In the genomic region with DNA sequence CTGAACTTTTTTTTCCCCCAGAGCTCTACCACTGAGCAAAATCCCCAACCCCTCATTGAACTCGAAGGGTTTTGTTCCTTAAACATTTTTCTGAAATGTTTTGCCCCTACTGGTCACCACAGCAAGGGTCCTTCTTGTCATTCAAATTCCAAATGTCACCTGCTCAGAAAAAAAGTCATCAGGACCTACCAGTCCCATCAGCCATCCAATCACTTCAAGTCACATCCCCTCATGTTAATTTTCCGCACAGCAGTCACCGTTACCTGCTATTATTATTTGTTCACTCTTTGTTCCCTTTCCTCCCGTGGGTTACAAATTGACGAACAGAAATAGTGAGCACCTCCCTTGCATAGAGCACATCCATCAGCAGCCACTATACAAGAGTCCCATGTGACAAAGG, we compare ENCODE assay signal across 7 mouse cellular contexts. TPM values are rescaled to one million over a fixed set of nuclear protein-coding genes. Genes with fewer than 3 reads are reported as not detected.
DNase-seq lines count a peak whose midpoint lies in the region; ATAC-seq and TF ChIP-seq lines count a peak whose summit lies in the region.

No protein-coding gene starts in this region.

- TF ChIP-seq POLR2A in thymus, adult 2 months (IDR thresholded peaks at IDR 0.05; ENCODE audit: control insufficient read depth, extremely low read depth, insufficient read depth, low read length, poor library complexity), result no peak

- no peaks in the 10 kb centered on the region for H3K9me3 ChIP-seq in megakaryocyte, embryonic 14.5 days
- H3K9me3 ChIP-seq in forebrain, embryonic 15.5 days, result no peaks in the 10 kb centered on the region
- no peaks in the 10 kb centered on the region for H3K9me3 ChIP-seq in liver, embryonic 14.5 days (ENCODE audit: control insufficient read depth, low read length)

- no peak for DNase-seq in liver, embryonic 14.5 days (ENCODE audit: low read depth in 3 of 3, low spot score in 3 of 3)
- no peak for DNase-seq in frontal cortex, postnatal 36 days (ENCODE audit: low spot score in 2 of 2)
- no peak for DNase-seq in thymus, adult 2 months

- H3K4me1 ChIP-seq in megakaryocyte, embryonic 14.5 days, result peaks cover 33% of the 10 kb centered on the region
- H3K4me1 ChIP-seq in forebrain, embryonic 15.5 days, result peaks cover 26% of the 10 kb centered on the region
- H3K4me1 ChIP-seq in liver, embryonic 14.5 days (replicated peaks; ENCODE audit: control insufficient read depth in 2 of 2, insufficient read depth in 2 of 2, low read length in 1 of 2), result peaks cover 4 to 5% of the 10 kb centered on the region in 2 experiments; a peak in 1 of 4 replicates
- peaks cover 20% of the 10 kb centered on the region for H3K4me1 ChIP-seq in thymus, adult 2 months (replicated peaks; ENCODE audit: control insufficient read depth, insufficient read depth, low read length)

- H3K9ac ChIP-seq in forebrain, embryonic 15.5 days (replicated peaks), result no peak overlapping the region
- H3K9ac ChIP-seq in liver, embryonic 14.5 days (replicated peaks), result no peak overlapping the region

- no peaks in the 10 kb centered on the region for H3K36me3 ChIP-seq in megakaryocyte, embryonic 14.5 days (replicated peaks; ENCODE audit: low read length)
- H3K36me3 ChIP-seq in forebrain, embryonic 15.5 days, result no peaks in the 10 kb centered on the region
- H3K36me3 ChIP-seq in liver, embryonic 14.5 days (replicated peaks; ENCODE audit: control insufficient read depth, insufficient read depth, low read depth), result no peaks in the 10 kb centered on the region
- H3K36me3 ChIP-seq in thymus, adult 2 months (ENCODE audit: control insufficient read depth, insufficient read depth, low read length), result no peaks in the 10 kb centered on the region

- no peak overlapping the region for H3K27ac ChIP-seq in forebrain, embryonic 15.5 days (replicated peaks)
- no peak overlapping the region for H3K27ac ChIP-seq in liver, embryonic 14.5 days
- no peak overlapping the region for H3K27ac ChIP-seq in thymus, adult 2 months (ENCODE audit: control insufficient read depth, insufficient read depth, low read length)

- H3K4me3 ChIP-seq in megakaryocyte, embryonic 14.5 days (replicated peaks), result peak overlapping the region; percentile 94
- H3K4me3 ChIP-seq in forebrain, embryonic 15.5 days, result peak overlapping the region; percentile 65
- H3K4me3 ChIP-seq in liver, embryonic 14.5 days (ENCODE audit: insufficient read depth in 1 of 2, low read depth in 2 of 2, low read length in 2 of 2), result no peak overlapping the region
- no peak overlapping the region for H3K4me3 ChIP-seq in thymus, adult 2 months (ENCODE audit: control insufficient read depth, insufficient read depth, low read length)

- H3K27me3 ChIP-seq in megakaryocyte, embryonic 14.5 days (replicated peaks), result peaks cover 66% of the 10 kb centered on the region
- H3K27me3 ChIP-seq in forebrain, embryonic 15.5 days, result no peaks in the 10 kb centered on the region
- peaks cover 28% of the 10 kb centered on the region for H3K27me3 ChIP-seq in liver, embryonic 14.5 days (ENCODE audit: control insufficient read depth, insufficient read depth, low read length)
- H3K27me3 ChIP-seq in thymus, adult 2 months (ENCODE audit: control insufficient read depth, insufficient read depth, low read length), result peaks cover 6% of the 10 kb centered on the region; the same call in 1 of the 2 replicates

- no peak for TF ChIP-seq EP300 in liver, embryonic 14.5 days (IDR thresholded peaks at IDR 0.05; ENCODE audit: low read depth)

- no peak for TF ChIP-seq CTCF in liver, embryonic 14.5 days (IDR thresholded peaks at IDR 0.05; ENCODE audit: low read depth)
- no peak for TF ChIP-seq CTCF in thymus, adult 2 months (IDR thresholded peaks at IDR 0.05; ENCODE audit: borderline replicate concordance, control insufficient read depth, extremely low read depth, insufficient read depth, low read length, poor library complexity)

- H3K4me2 ChIP-seq in forebrain, embryonic 15.5 days (replicated peaks), result peak overlapping the region; percentile 94
- peak overlapping the region; percentile 91 for H3K4me2 ChIP-seq in liver, embryonic 14.5 days (ENCODE audit: low read depth)

- ATAC-seq in megakaryocyte, adult 5-6 weeks (ENCODE audit: poor library complexity, severe bottlenecking), result no peak
- ATAC-seq in forebrain, embryonic 15.5 days (replicated peaks), result no peak
- ATAC-seq in liver, embryonic 14.5 days (ENCODE audit: insufficient read depth), result no peak
- ATAC-seq in monocyte, adult 5-6 weeks (replicated peaks; ENCODE audit: insufficient number of reproducible peaks, low FRiP score, low TSS enrichment, poor library complexity, severe bottlenecking), result no peak

- WGBS in forebrain, embryonic 15.5 days, result 4% methylated on average over 5 of the region's 5 CpGs
- whole genome bisulfite sequencing in liver, embryonic 14.5 days (ENCODE audit: insufficient replicate concordance), result 16% methylated on average over 5 of the region's 5 CpGs
- 16% methylated on average over 5 of the region's 5 CpGs for WGBS in thymus, adult 2 months

RNA-seq across cellular contexts. Expression of a gene that starts 1.6 kb away (rescaled TPM):
- polyA plus RNA-seq in megakaryocyte, embryonic 14.5 days (2012; ENCODE audit: insufficient read depth, low replicate concordance), result 0.87 and 1.3 TPM in 2 replicates
- 0.02 and 0.16 TPM in 2 replicates for total RNA-seq in megakaryocyte, adult 5-6 weeks (2015)
- total RNA-seq in megakaryocyte, adult 5-6 weeks (2017), result 0.18 TPM in 1 of 2 replicates, not detected in the other
- 9.3 and 9.7 TPM in 2 replicates for polyA plus RNA-seq in forebrain, embryonic 15.5 days (2015; fragmentation: Nextera tagmentation; extraction: Ambion mirVana)
- 2.0 and 2.1 TPM in 2 replicates for polyA plus RNA-seq in liver, embryonic 14.5 days (2012; rRNA removed)
- polyA plus RNA-seq in liver, embryonic 14.5 days (2014; fragmentation: Nextera tagmentation; extraction: Ambion mirVana), result 1.3 and 1.5 TPM in 2 replicates
- 24.4 and 26.9 TPM in 2 replicates for polyA plus RNA-seq in thymus, adult 2 months (2012; rRNA removed)
- total RNA-seq in monocyte, adult 5-6 weeks (2017), result 0.76 to 1.5 TPM (median 0.96 TPM) in 3 replicates

RNA-seq across cellular contexts. Expression of a gene that starts 27.4 kb away (rescaled TPM):
- 2,557 and 3,321 TPM in 2 replicates for polyA plus RNA-seq in megakaryocyte, embryonic 14.5 days (2012; ENCODE audit: insufficient read depth, low replicate concordance)
- total RNA-seq in megakaryocyte, adult 5-6 weeks (2015), result 1,284 and 1,307 TPM in 2 replicates
- total RNA-seq in megakaryocyte, adult 5-6 weeks (2017), result 3,022 and 3,027 TPM in 2 replicates
- polyA plus RNA-seq in forebrain, embryonic 15.5 days (2015; fragmentation: Nextera tagmentation; extraction: Ambion mirVana), result 551 and 569 TPM in 2 replicates
- 336 and 671 TPM in 2 replicates for polyA plus RNA-seq in liver, embryonic 14.5 days (2012; rRNA removed)
- 554 and 561 TPM in 2 replicates for polyA plus RNA-seq in liver, embryonic 14.5 days (2014; fragmentation: Nextera tagmentation; extraction: Ambion mirVana)
- polyA plus RNA-seq in thymus, adult 2 months (2012; rRNA removed), result 160 and 185 TPM in 2 replicates
- total RNA-seq in monocyte, adult 5-6 weeks (2017), result 1,896 to 2,322 TPM (median 2,106 TPM) in 3 replicates

Comparison
In these comparisons a context has a peak if more than half of its experiments do, and no peak if none do; other contexts are left out.
1. H3K4me3 ChIP-seq: peak in megakaryocyte, embryonic 14.5 days (single experiment) and forebrain, embryonic 15.5 days (single experiment); none in liver, embryonic 14.5 days (0 of 2) and thymus, adult 2 months (single experiment).